Mouse (Mus musculus): ENCODE results near the gene Gzmm. TPM values are rescaled to one million over a fixed set of nuclear protein-coding genes. Genes with fewer than 3 reads are reported as not detected.

Gene Gzmm
- total RNA-seq, 2 experiments from 2014 or later = 3.3 to 4.0 TPM

DNA sequence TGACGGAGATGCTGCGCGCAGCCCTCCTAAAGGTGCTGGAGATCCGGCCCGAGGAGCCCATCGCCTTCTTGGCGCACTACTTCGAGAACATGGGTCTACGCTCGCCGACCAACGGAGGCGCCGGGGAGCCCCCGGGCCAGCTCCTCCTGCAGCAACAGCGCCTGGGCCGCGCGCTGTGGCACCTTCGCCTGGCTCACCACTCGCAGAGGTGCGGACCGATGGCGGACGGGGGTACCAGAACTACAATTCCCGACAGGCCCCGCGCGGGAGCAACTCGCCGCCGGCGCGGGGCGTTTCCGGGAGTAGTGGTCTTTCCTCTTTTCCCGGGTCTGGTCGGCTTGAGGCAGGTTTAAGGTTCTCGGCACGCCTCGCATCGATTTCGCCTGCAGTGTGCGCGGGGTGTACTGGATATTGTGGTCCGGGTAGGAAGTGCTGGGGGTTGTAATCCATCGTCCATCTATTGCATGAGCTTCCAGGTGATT, 19.2 kb upstream of the Gzmm start:
- H3K4me3 ChIP-seq = peak overlapping the region; percentile 90
- TF ChIP-seq CTCF (conservative IDR thresholded peaks at IDR 0.05) = no peak
- H3K27ac ChIP-seq = peak overlapping the region; percentile 96
- peak; percentile 67 to 79 for DNase-seq (ENCODE audit: low spot score in 2 of 2)

DNA sequence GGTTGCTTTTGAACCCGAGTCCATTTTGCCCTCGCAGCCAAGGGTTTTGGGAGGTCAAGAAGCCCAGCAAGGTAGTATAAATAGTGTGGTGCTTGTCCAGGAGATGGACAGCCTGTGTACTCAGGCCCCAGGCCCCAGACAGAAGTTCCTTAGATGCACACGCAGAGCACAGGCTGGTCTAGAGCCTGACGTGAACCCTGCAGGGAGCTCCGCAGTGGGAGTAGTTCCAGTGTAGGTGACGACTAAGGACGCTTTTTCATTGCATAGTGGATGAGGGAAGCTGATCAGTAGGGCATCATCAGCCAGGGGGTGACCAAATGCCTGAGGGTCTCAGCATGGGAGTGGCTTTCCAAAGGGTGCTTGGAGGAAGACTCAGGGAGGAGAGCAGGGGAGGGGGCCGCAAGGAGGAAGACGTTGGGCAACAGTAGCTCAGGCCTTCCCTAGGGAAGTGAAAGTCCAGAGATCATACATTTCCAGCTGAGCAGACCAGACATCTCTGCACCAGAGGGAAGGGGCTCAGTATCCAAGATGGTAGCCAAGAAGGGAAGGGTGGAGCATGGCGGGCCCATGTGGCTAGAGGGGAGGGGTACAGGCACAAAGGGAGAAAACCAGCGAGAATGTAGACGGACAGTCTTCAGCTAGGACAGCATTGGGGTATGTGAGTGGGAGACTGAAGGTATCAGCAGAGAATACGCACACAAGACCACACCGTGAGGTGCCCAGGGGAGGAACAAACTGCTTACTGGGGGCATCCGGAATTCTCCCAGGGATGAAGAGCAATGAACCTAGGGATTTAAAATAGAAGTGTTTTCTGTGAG, 18.5 kb upstream of the Gzmm start:
- H3K27ac ChIP-seq = peak overlapping the region; percentile 96
- H3K4me3 ChIP-seq = peak overlapping the region; percentile 90
- no peak for TF ChIP-seq CTCF (conservative IDR thresholded peaks at IDR 0.05)
- DNase-seq (ENCODE audit: low spot score in 2 of 2) = no peak

DNA sequence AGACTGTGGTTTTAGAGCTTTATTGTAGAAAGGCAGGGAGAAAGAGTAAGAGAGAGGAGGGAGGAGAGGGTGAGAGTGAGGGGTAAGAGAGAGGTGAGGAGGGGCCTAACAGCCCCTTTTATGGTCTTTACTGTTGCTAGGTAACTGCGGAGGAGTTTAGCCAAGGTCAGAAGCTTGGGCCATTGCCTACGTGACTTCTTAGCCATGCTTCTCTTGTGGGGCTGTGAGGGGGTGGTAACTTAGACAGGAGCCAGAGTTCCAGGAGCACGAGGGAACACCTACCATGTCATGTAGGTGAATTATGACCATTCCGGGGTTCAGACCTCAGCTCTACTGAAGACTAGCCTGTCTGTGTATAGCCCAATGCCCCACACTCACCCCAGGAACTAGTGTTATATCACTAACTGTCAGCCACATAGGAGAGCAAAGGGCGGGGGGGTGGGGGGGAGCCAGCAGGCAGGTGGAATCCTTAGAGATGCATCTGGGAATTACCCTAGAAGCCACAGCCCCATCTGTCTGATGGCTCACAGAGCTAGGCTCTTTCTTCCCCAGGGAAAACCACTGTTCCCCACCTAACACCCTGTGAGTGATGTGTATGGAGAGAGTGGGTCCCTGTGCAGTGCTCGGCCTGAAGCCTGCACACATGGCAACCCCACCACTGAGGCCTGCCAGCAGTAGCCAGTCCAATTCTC, 17.3 kb upstream of the Gzmm start:
- no peak for DNase-seq (ENCODE audit: low spot score in 2 of 2)
- no peak for TF ChIP-seq CTCF (conservative IDR thresholded peaks at IDR 0.05)
- no peak overlapping the region for H3K4me3 ChIP-seq
- no peak overlapping the region for H3K27ac ChIP-seq

DNA sequence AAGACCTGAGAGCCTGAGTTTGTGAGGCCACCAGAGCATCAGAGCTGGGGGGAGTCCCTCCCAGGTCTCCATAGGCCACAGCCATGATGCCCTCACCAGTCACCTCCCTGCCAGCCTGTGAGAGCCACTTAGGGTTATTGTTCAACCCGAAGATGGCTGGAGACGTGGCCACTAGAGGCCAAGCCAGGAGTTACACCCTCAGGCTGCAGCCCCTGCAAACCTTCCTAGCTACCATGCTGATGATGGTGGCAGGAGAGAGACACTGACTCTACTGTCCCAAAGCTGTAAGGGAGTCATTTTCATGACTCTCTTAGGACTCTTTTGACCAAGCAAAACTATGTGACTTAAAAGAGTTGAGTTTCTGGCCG, 16.7 kb upstream of the Gzmm start:
- peak; percentile 36 for TF ChIP-seq CTCF (conservative IDR thresholded peaks at IDR 0.05)
- H3K27ac ChIP-seq = no peak overlapping the region
- DNase-seq (ENCODE audit: low spot score in 2 of 2) = no peak
- no peak overlapping the region for H3K4me3 ChIP-seq

- no peak overlapping the region for H3K27ac ChIP-seq
- no peak for TF ChIP-seq CTCF (conservative IDR thresholded peaks at IDR 0.05)
- no peak for DNase-seq (ENCODE audit: low spot score in 2 of 2)
- H3K4me3 ChIP-seq = no peak overlapping the region
Measured at GRCm38 (mm10) chr10:79673054-79673453, 15.8 kb upstream of the Gzmm start.

DNA sequence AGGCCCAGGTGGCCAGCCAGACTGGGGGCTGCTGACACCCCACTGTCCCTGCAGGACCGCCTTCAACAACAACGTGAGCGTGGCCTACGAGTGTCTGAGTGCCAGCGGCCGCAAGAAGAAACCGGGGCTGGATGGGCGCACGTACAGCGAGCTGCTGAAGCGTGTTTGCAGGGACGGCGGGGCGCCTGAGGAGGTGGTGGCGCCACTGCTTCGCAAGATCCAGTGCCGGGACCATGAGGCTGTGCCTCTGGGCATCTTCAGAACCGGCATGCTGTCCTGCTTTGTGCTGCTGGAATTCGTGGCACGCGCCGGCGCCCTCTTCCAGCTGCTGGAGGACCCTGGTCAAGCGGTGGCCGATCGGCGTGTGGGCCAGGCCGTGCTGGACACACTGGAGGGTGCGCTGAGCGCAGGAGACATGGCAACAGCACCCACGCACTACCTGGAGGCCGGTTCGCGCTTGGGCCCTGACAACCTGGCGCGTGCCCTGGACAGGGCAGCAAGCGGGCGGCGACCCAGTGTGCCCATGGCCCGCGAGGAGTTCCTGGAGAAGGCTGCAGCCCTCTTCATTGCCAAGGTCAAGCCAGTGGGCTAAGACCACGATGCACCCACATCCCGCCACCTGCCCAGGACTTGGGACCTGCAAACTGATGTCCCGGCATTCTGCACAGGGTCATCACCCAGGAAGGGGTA, 13.3 kb upstream of the Gzmm start:
- no peak overlapping the region for H3K4me3 ChIP-seq
- no peak for DNase-seq (ENCODE audit: low spot score in 2 of 2)
- H3K27ac ChIP-seq = no peak overlapping the region
- TF ChIP-seq CTCF (conservative IDR thresholded peaks at IDR 0.05) = no peak

DNA sequence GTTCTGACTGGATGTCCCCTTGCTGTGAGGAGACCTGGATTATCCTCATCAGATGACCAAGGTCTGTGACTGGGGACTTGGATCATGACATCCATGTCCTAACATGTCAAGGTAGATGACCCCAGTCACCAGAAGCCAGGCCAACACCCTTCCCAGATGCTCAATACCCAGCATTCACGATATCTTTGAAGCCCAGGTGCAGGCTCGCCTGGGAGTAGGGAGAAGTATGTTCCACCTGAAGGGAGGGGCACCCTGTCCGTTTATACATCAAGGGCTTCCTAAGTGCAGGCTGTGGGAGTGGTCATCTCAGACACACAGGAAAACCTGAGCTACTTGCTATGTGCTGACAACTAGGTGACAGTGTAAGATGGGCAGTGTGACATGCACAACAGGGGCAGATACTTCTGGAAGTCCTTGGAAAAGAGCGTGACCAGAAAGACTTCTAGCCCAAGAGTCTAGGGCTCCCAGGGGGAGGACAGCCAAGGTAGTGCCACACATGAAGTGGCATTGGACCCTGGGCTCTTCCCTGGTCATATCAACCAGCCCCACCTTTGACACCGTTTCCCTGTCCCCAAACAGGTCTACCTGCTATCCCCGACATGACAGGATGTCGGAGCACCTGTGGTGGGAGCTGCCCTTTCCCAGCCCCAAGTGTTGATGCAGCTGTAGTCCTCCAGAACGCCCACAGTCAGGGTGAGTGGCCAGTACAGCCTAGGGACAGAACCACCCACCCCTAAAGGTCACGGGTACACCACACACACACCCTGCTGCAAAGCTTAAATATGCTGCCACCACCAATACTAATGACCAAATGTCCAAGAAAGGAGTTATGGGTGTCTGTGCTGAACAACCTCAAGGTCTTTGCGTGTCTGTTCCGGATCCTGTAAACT, 8.0 kb upstream of the Gzmm start:
- DNase-seq (ENCODE audit: low spot score in 2 of 2) = no peak
- TF ChIP-seq CTCF (conservative IDR thresholded peaks at IDR 0.05) = no peak

DNA sequence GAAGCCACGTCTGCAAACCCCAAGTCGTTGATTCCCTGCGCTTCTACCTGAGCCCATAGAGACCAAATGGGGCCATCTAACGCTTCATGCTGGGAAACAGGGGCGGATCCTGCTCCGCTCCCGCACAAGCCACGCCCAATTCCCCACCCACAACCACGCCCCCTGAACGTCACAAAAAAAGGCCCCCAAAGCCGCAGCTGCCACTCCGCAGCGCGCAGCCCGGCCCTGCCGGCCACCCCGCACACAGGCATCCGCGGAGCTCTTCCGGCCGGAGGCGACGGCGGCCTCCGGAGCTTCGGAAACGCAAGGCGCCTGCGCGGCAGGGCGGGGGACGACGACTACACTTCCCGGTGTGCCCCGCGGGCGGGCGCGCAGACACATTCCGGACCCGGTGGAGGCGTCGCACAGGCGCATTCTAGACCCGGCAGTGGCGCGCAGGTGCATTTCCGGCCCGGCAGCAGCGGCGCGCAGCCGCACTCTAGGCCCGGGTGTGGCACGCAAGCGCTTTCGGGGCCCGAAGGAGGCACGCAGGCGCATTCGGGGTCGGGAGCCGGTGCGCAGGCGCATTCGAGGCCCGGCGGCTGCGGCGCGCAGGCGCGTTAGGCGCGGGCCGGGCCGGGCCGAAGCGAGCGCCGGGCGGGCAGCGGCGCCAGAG, 7.1 kb upstream of the Gzmm start, which contains the start of gene Cdc34:
Gene Cdc34 (plus strand): TSS at position 605 of the 655 bp plus-strand sequence.
- Histone ChIP-seq H3K4me3 (peak within 1 kb of the TSS; percentile 71), H3K27ac (peak within 1 kb of the TSS; percentile 89)
- peak; percentile 67 for TF ChIP-seq CTCF (conservative IDR thresholded peaks at IDR 0.05)
- peak; percentile 99 to 100 for DNase-seq (ENCODE audit: low spot score in 2 of 2)

More for the DNA sequence above, 8.0 kb upstream of the Gzmm start:
- peak overlapping the region; percentile 89 for H3K27ac ChIP-seq
- peak overlapping the region; percentile 64 for H3K4me3 ChIP-seq

- DNase-seq (ENCODE audit: low spot score in 2 of 2) = no peak
- no peak for TF ChIP-seq CTCF (conservative IDR thresholded peaks at IDR 0.05)
- Histone ChIP-seq H3K27ac (peak overlapping the region; percentile 77), H3K4me3 (peak overlapping the region; percentile 71)
Measured at GRCm38 (mm10) chr10:79682551-79682915, 6.3 kb upstream of the Gzmm start.

- H3K27ac ChIP-seq = peak overlapping the region; percentile 77
- peak in 1 of 2 experiments; percentile 54 for DNase-seq (ENCODE audit: low spot score in 2 of 2)
- TF ChIP-seq CTCF (conservative IDR thresholded peaks at IDR 0.05) = peak; percentile 53
Measured at GRCm38 (mm10) chr10:79682916-79683582, 5.8 kb upstream of the Gzmm start.

More at GRCm38 (mm10) chr10:79682916-79683582, 5.8 kb upstream of the Gzmm start:
- peak overlapping the region; percentile 71 for H3K4me3 ChIP-seq
